Mouse (Mus musculus): ENCODE measurements around the gene Fras1.

The Fras1 gene

DNA sequence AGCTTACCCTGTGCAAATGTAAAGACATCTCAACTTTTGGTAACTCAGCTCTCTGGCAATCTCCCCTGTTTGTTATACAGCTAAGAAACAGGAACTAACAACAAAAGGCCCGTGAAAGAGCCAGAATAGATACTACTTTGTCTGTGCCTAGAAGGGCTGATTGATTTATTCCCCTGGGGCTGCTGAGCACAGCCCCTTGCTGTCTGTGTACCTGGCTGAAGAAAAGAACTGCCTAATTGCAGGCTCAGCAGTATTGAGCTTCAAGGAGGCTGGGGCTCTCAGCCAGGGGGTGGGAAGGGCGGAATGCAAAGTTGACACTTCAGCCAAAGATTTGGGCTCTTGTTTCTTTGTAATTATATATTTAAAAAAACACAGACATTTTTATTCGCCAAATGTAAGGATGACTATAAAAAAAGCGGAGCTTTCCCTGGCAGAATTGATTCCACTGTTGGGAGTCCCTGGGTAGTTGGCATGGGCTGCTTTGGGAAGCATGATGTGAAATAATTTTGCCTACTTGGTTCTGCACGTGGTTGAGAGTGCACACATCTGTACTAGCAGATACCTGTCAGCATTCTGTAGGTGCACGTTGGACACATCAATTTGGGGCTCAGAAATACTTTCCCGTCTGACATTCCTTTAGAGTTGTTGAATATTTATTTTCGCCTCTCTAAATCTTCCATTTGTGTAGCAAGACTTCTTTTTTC is 31.5 kb downstream of the Fras1 start:
- no peak for DNase-seq (ENCODE audit: low spot score in 2 of 2)

DNA sequence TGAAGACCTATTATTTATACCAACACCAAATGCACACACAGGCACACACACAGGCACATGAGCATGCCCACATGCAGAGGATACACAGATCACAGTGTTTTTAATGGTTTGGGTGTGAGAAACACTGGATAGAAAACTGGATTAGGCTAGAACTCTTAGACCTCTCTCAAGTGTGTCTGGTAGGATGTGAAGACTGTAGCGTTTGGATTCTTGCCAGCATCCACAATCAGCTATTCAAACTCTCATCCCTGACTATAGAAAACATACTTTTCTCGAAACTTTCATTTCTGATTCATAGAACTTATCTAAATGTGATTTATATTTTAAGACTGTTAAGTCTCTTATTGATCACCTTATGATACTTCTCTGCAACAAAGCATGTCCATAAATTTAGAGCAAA is 34.5 kb downstream of the Fras1 start:
- no peak for DNase-seq (ENCODE audit: low spot score in 2 of 2)

DNA sequence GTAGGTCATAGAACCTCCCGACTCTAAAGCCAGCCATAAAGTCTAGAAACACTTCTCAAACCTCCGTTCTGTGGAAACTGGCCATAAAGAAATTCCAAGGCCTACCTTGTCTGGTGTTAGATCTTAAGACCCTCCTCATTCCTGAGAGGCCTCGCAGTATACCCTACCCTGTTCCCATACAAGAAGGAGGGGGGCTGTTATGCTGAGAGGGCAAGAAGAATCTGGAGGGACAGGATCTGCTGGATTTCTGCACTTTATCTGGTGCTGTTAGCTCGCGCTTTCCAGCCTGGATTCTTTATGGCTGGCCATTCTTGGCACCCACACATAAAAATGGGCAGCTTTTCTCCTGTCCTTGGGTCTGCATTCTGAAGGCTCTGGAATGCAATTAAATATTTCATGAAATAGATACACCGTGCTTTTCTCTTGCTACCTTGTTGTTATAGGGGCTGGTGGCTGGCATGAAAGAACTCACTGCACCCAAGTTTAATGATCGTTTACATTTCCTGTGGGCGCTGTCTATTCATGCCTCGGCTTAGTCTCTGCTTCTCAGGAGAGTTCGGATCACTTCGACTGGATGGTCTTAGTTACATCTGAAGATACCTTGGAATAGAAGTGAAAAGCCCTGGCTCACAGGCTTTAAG is 39.1 kb downstream of the Fras1 start:
- no peak for DNase-seq (ENCODE audit: low spot score in 2 of 2)

DNA sequence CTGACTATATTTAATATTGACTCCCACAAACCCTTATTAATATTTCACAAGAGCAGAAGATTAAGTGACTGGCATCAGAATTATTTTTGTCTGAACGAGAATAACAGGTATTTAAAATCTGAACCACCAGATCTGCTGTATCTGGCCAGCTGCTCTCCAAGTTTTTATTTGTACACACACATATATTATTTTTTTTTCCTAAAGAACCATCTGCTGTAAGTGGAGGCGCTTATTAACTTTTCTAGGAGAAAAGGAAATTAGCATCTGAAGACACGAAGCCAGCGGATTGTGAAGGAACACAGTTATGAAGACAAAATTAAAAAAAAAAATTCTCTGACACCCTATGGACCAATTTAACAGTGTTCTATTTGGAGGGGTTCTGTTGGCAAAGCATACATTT is 43.4 kb downstream of the Fras1 start:
- DNase-seq (ENCODE audit: low spot score in 2 of 2) = no peak

- no peak for DNase-seq (ENCODE audit: low spot score in 2 of 2)
Observed at GRCm38 (mm10) chr5:96421550-96421949, 47.8 kb downstream of the Fras1 start.

DNA sequence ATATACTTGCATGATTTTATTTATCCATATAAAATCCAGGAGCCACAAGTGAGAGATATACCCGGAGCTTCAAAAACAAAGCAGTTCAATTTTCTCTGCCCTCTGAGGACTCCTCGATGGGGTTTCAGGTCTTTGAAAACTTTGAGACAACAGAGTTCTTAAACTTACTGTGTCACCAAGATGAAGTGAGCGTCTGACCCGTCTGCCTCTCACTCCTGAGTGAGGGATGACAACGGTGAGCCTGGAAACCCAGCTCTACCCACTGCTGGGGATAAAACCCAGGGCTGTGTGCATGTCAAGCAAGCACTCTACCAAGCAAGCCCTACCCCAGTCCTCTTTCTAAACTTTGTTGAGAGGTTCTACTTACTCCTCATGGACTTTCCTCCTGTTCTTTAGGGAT is 49.0 kb downstream of the Fras1 start:
- no peak for DNase-seq (ENCODE audit: low spot score in 2 of 2)

- DNase-seq (ENCODE audit: low spot score in 2 of 2) = no peak
Observed at GRCm38 (mm10) chr5:96425391-96425790, 51.6 kb downstream of the Fras1 start.

- DNase-seq (ENCODE audit: low spot score in 2 of 2) = no peak
Observed at GRCm38 (mm10) chr5:96429532-96430141, 55.9 kb downstream of the Fras1 start.

DNA sequence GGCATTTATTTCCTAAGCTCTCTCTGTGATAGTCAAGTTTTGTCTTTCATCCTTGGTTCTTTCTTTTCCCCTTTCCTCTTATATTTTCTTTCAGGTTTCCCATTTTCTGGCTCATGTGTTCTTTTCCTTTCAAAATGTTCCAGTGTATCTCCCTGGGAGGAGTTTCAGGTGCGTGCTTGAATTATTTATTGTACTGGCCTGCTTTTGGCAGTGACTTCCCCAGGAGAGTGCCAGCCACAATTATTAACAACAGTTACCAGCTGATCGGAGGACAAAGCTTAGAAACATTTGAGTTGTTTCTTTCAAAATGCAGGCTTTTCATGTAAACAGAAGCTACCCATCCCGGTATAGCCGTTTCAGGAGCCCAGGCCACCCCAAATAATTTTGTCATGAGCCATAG is 64.1 kb downstream of the Fras1 start:
- no peak for DNase-seq (ENCODE audit: low spot score in 2 of 2)

DNA sequence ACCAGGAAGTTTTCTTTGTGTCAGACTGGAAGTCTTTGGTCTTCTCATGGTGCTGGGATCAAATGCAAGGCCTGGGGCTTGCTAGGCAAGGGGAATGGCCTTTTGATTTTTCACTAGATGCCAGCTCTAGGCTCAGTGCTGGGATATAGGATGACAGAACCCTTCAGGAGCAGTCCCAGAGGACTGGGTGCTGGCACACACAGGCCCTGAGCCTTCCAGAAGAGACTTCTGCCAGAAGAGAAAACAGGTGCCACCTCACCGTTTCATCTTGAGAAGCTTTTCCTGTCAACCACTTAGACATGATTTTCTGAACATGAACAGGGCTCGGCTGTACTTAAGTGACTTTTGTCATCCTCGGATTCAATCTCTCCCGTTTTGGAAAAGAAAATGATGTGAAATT is 66.1 kb downstream of the Fras1 start:
- DNase-seq (ENCODE audit: low spot score in 2 of 2) = no peak

DNA sequence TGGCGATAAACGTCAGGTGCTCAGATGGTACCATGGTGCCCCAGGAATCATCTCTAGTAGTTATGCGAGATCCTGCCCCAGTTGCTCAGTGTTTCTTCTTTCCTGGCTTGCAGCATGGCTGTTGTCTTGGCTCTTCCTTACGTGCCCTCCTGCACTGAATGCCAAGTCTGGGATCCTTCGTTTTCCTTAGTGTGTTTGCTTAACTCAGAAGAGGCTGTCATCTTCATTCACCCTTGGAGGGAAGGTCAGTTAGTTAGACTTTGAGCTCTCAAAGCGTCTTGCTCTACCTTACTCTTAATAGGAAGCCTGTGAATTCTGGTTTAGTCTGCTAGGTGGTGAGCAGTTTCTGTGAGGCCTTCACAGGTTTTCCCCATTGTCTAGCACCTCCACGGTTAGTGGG is 73.7 kb downstream of the Fras1 start:
- no peak for DNase-seq (ENCODE audit: low spot score in 2 of 2)

DNA sequence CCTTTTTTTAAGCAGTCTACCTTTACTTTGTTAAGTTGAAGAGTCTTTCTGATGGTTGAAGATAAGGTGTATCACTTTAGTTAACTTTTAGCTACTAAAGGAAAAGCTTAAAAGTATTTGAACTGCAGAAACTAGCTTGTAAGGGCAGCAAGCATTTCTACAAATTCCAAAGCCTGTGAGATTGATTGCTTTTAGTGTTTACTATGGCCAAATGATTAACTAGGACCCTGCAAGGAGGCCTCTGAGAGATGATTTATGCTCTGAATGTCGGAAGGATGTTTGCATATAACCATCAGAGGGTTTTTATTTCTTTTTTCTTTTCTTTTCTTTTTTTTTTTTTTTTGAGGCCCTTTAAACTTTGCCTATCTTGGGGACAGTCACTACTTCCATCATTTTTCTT is 78.3 kb downstream of the Fras1 start:
- DNase-seq (ENCODE audit: low spot score in 2 of 2) = no peak

DNA sequence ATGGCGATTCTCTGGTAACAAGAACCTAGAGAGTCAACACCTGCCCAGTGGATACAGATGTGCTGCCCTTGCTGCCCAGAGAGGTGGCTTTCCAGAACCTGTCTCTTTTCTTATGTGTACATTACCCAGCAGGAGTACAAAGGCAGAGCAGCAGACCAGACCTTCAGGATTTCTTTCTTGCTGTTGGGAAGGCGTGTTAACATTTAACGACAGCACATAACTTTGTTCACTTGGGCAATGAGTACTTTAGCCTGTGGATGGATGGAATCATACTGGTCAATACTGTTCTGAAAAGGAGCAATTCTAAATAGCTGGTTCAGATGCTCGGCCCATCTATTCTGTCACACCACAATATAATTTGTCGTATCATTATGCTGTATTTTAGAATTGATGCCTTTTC is 79.6 kb downstream of the Fras1 start:
- no peak for DNase-seq (ENCODE audit: low spot score in 2 of 2)

DNA sequence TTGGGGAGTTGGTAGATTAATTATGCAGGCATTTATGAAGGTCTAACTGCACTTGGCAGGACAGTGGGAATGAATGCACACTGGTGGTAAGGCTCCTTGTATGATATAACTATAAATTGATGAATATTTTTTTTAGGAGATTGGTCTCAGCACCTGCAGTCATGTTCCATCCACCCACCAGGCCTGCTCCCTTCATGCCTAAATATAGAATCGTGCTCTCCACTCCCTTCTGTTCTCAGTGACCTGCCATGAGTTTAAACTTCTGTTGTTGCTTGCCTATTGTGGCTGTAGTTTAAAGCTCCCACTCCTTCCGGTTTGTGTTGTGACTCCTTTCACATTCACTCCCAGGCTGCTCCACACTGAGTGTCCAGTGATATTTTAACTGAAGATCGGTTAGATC is 80.7 kb downstream of the Fras1 start:
- DNase-seq (ENCODE audit: low spot score in 2 of 2) = no peak

DNA sequence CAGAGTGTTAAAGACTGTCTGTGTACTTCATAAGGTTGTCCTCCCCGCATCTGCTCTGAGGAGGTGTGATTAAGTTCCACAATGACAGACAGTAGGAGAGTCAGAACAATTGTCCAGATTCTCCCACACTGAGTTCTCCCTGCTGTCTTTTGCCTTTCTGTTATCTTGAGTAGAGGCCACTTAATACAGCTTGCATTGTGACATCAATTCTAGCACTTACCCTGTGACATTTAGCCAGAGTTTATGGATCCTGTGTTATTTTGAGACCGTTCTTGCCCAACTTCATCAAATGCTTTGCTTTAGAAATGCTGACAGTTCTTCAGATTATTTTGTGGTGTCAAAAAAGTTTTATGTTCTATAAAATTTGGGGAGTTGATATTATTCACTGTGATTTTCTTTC is 81.5 kb downstream of the Fras1 start:
- no peak for DNase-seq (ENCODE audit: low spot score in 2 of 2)

GRCm38 (mm10) chr5:96457436-96457958 is 83.7 kb downstream of the Fras1 start:
- no peak for DNase-seq (ENCODE audit: low spot score in 2 of 2)

GRCm38 (mm10) chr5:96459605-96460004 is 85.8 kb downstream of the Fras1 start:
- no peak for DNase-seq (ENCODE audit: low spot score in 2 of 2)

DNA sequence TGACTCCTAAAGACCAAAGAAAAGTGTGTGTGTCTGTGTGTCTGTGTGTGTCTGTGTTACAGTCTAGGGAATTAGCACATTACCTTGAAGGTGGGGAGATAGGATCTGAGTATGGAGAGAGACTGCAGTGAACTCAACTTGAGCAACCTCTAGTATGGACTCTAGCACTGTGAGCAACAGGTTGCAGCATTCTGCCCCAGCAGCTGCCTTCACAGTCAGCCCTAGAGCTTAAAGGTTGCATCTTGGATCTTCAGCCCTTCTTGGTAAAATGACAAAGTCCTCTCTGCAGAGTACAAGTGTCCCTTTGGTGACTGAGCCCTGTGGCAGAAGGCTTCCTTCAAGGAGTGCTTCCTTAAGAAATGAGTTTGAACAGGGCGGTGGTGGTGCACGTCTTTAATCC is 88.4 kb downstream of the Fras1 start:
- DNase-seq (ENCODE audit: low spot score in 2 of 2) = no peak

GRCm38 (mm10) chr5:96466461-96466860 is 92.7 kb downstream of the Fras1 start:
- no peak for DNase-seq (ENCODE audit: low spot score in 2 of 2)

- DNase-seq (ENCODE audit: low spot score in 2 of 2) = no peak
Observed at GRCm38 (mm10) chr5:96471995-96472394, 98.2 kb downstream of the Fras1 start.

GRCm38 (mm10) chr5:96475488-96475887 is 101.7 kb downstream of the Fras1 start:
- DNase-seq (ENCODE audit: low spot score in 2 of 2) = no peak

- DNase-seq (ENCODE audit: low spot score in 2 of 2) = no peak
Observed at GRCm38 (mm10) chr5:96479003-96479402, 105.2 kb downstream of the Fras1 start.

DNA sequence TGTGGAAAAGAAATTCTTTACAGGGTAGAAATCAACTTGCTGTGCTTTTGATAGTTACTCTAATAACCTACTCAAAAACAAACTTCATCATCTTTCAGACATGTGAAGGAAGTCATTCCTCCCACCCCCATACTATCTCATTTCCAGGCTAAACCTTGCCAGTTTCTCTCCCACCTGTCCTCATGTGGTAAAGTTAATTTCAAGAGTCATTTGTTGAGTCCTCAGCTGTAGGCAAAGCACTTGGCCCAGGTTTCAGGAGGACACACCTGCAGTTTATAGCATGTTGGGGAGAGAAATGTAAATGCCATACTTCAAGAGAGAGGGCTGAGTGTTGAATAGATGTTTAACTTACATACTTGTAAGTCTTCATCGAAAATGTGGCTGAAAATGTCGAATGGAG is 107.4 kb downstream of the Fras1 start:
- no peak for DNase-seq (ENCODE audit: low spot score in 2 of 2)
